Mouse (Mus musculus) kidney, adult 9 months (tissue): ENCODE results near the gene Tnfsf10.

Source experiments
- DNase-seq: peaks from one replicate; pipeline ENCODE4 v3.0.0; 2022

The Tnfsf10 gene

DNA sequence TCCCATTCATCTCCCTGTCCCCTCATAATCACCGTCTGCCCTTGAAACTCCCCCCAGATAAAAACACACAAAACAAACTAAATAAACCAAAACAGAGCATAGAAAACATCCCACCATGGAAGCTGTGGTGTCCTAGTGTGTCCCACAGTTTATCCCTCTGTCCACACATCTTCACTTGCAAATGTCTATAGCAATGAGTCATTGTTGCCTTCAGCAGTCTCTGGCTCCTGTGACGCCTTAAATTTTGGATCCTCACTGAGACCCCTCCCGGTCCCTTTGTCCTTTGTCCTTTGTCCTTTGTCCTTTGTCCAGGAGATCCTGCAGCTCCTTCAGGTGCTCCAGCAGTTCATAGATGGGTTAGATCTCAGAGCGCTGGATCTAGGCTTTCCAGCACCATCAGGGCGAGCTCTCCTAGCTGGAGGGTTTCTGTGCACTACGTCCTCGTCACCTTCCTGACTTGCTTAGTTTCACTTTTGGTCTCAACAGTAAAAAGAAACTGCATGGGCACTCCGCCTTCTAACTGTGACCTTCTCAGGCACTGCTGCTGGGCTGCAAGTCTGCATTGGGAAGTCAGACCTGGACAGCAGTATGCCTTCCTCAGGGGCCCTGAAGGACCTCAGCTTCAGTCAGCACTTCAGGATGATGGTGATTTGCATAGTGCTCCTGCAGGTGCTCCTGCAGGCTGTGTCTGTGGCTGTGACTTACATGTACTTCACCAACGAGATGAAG, at the start of gene Tnfsf10:
Gene Tnfsf10, plus strand, starts transcription at position 470 of the 729 bp plus-strand sequence.
- DNase-seq, result peak; percentile 80

GRCm38 (mm10) chr3:27267327-27267726, 49.5 kb upstream of the Tnfsf10 start:
- DNase-seq, result peak; percentile 72

GRCm38 (mm10) chr3:27267887-27268286, 48.9 kb upstream of the Tnfsf10 start:
- peak; percentile 39 for DNase-seq

DNA sequence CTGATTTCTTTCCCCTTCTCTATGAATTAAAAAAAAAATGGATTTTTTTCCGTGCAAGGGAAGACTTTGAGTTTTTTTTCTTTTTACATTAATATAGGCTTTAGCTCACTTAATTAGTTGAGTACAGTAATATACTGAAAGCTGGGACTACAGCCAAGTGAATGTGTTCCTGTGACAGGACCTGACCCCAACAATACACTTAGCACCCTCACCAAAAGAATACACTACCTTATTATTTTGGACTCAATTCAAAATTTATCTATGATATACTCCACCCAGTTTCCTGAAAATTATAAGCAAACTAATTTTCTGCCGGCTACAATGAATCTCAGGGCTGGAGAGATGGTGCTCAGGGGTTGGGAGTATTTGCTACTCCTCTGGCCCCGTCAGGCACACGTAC, 47.7 kb upstream of the Tnfsf10 start:
- no peak for DNase-seq

- DNase-seq, result peak; percentile 94
Observed at GRCm38 (mm10) chr3:27270160-27270962, 46.5 kb upstream of the Tnfsf10 start.

- DNase-seq, result peak; percentile 86
Observed at GRCm38 (mm10) chr3:27272926-27273745, 43.7 kb upstream of the Tnfsf10 start.

DNA sequence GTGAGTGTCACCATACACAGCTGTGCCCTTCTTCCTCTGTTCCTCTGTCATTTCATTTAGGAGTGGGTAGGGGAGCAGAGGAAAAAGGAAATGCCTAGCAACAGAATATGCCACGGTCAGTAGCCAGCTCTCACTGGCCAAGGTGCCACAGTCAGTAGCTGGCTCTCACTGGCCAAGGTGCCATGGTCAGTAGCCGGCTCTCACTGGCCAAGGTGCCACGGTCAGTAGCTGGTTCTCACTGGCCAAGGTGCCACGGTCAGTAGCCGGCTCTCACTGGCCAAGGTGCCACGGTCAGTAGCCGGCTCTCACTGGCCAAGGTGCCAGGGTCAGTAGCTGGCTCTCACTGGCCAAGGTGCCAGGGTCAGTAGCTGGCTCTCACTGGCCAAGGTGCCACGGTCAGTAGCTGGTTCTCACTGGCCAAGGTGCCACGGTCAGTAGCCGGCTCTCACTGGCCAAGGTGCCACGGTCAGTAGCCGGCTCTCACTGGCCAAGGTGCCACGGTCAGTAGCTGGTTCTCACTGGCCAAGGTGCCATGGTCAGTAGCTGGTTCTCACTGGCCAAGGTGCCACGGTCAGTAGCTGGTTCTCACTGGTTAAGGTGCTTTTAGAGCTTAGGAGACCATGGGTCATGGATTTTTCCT, 37.4 kb upstream of the Tnfsf10 start:
- DNase-seq, result peak; percentile 85

DNA sequence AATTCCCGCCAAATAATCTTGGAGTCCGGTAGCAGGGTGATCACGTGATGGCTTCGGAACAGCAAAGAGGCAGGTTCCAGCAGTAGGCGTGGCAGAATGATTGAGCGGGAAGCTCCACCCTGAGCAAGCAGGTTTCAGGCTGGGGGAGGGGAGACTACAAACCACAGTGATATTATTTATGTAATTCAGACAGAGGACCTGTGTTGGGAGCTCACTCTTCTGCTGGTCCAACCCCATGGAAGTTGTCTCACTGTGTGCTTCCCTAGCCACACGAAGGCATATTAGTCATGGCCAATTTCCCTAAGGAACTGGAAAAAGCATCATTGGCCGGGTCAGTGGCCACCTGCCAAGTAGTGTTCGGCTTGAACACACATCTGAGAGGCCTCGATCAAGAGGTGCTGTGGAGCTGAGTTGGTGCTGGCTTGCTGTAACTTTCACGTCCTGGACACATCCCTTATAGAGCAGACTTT, 36.5 kb upstream of the Tnfsf10 start:
- peak; percentile 92 for DNase-seq

DNA sequence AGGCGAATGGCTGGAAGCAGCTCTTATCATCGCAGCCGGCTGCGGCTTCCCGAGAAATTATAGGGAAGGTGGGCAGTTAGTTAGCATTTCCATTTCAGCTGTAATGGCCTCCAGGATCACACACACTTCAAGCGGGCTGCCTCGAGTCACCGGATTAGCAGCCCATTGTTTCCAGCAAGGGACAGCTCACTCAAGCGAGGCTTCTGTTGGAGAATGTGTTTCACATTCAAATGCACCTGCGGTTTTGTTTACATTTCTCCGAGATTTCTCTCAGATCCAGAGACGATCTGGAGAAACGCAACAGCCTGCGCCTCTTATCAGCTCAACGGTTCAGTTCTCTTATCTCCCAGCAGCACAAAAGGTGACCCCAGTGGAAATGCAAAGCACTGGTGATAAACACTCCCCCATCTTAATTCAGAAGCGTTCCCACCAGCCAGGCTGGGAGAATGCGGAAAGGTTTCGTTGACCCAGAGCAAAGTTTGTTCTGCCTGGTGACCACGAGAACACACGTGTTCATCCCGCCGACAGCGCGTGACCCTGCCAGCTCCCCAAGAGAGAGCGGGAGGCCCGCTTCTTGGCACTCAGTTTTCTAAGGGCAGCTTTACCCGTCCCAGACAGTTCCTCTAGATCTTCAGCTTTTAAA, 33.6 kb upstream of the Tnfsf10 start:
- peak; percentile 86 for DNase-seq

- DNase-seq, result peak; percentile 59
Observed at GRCm38 (mm10) chr3:27283796-27284195, 33.0 kb upstream of the Tnfsf10 start.

GRCm38 (mm10) chr3:27284227-27284626, 32.6 kb upstream of the Tnfsf10 start:
- peak; percentile 31 for DNase-seq

GRCm38 (mm10) chr3:27285072-27285471, 31.8 kb upstream of the Tnfsf10 start:
- peak; percentile 48 for DNase-seq

DNA sequence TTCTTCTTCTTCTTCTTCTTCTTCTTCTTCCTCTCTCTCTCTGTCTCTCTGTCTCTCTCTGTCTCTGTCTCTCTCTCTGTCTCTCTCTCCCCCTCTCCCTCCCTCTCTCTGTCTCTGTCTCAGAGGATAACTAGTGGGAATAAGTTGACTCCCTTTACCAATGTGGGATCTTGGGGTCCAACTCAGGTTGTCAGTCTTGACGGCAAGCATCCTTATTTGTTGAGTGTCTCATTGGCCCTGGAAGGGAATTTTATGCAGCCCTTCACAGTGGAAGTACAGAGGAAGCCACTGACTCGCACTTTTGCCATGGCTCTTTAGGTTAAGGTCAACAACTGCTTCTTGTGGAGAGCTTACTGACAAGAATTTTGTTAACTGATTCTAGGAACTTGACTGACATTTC, 28.5 kb upstream of the Tnfsf10 start:
- DNase-seq, result no peak

DNA sequence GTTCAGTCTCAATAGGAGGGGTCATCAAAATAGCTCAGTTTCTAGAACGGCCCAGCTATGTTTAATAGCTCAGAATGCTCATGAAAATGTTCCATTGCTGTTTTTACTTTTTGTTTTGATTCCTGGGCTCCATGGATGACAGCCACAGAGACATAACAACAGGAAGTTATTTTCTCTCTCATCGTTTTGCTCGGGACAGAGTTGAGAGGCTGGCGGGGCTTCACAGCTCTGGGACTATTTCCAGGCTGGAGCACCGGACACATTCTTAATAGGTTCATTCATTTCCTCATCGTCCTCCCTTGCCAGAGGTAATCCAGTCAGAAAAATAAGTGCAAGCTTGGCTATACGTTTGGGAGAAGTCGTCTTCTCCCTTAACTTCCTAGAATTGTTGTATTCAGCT, 27.9 kb upstream of the Tnfsf10 start:
- DNase-seq, result peak; percentile 76

- no peak for DNase-seq
Observed at GRCm38 (mm10) chr3:27290285-27290684, 26.5 kb upstream of the Tnfsf10 start.

- DNase-seq, result peak; percentile 44
Observed at GRCm38 (mm10) chr3:27290945-27291344, 25.9 kb upstream of the Tnfsf10 start.

- DNase-seq, result peak; percentile 28
Observed at GRCm38 (mm10) chr3:27291411-27291810, 25.4 kb upstream of the Tnfsf10 start.

- DNase-seq, result no peak
Observed at GRCm38 (mm10) chr3:27293645-27294385, 23.0 kb upstream of the Tnfsf10 start.

DNA sequence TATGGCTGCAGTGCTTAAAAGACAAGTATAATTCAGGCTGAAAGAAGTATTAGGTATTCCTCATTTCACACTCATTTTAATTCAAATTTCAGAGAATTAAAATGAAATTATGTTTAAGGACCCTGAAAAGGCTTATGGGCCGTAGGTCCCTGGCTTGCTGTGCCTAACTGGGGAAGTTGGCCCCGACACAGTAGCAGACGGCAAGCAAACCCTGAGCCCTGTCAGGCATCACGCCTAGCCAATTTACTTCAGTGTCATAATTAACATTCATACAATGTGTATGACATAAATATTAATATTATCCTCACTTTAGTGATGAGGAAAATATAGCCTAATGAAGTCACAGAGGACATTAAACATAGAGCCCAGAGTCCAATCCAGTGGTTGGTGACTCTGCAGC, 16.4 kb upstream of the Tnfsf10 start:
- DNase-seq, result no peak

- DNase-seq, result no peak
Observed at GRCm38 (mm10) chr3:27302339-27303022, 14.3 kb upstream of the Tnfsf10 start.

- no peak for DNase-seq
Observed at GRCm38 (mm10) chr3:27306815-27307214, 10.0 kb upstream of the Tnfsf10 start.
